Mouse (Mus musculus) C2C12 (cell line): ENCODE measurements around the gene Gab1.

Experiments
- CEBPB ChIP-seq: IDR thresholded peaks from one replicate; pipeline ENCODE4 v1.6.1; 2011; ENCODE audit warnings: low read depth, mild to moderate bottlenecking, control low read depth, moderate library complexity
- CTCF ChIP-seq: IDR thresholded peaks from one replicate; pipeline ENCODE4 v1.5.1; 2011; ENCODE audit not compliant: control insufficient read depth, insufficient read depth, insufficient read length
- FOSL1 ChIP-seq: IDR thresholded peaks from one replicate; pipeline ENCODE4 v1.8.0; 2011; ENCODE audit warnings: mild to moderate bottlenecking, low read length; ENCODE audit not compliant: poor library complexity, insufficient read depth, severe bottlenecking
- MAX ChIP-seq: IDR thresholded peaks from one replicate; pipeline ENCODE4 v1.6.1; 2011; ENCODE audit warnings: mild to moderate bottlenecking, control low read depth
- MYOD1 ChIP-seq: IDR thresholded peaks from one replicate; pipeline ENCODE4 v1.6.1; 2011; ENCODE audit warnings: low read depth; ENCODE audit not compliant: control insufficient read depth, insufficient read length
- MYOG ChIP-seq: IDR thresholded peaks from one replicate; pipeline ENCODE4 v1.6.1; 2011; ENCODE audit not compliant: control insufficient read depth, insufficient read length; ENCODE audit errors: extremely low read depth
- USF1 ChIP-seq: IDR thresholded peaks from one replicate; pipeline ENCODE4 v1.6.1; 2011; ENCODE audit warnings: low read depth, mild to moderate bottlenecking, control low read depth, moderate library complexity

GRCm38 (mm10) chr8:80818978-80819377 is 61.3 kb downstream of the Gab1 start:
- no peak for TF ChIP-seq CTCF
- TF ChIP-seq MAX: no peak
- no peak for TF ChIP-seq USF1
- TF ChIP-seq FOSL1: no peak
- no peak for TF ChIP-seq MYOG
- no peak for TF ChIP-seq MYOD1
- no peak for TF ChIP-seq CEBPB
